Mouse (Mus musculus) kidney, adult 18-20 months (tissue): ENCODE measurements at regions not wholly inside any gene's neighbourhood (a gene's known extent, or its start where the extent isn't known, plus 50 kb on each side); places are given as distances from the start of the nearest gene placed in this dataset.

ENCODE experiments used
- DNase-seq: peaks from one replicate; pipeline ENCODE4 v3.0.0; 2021

DNA sequence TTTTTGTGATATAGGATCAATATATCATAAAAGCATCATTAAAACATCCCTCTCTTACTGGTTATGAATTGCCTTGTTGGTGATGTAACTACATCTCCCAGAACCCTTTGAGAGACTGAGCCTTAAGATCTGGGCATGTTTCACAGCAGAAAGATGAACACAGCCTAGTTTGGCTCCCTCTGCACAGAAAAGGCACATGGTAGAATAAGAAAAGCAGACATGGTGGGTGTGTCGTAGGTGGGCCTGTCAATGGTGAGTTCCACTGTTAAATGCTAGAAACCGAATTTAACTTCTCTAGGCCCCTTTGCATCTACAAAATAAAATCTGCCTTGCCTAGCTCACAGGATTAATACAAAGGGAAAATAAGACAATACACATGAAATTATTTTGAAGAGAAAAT lies 343.3 kb upstream of the Smarca2 start:
- DNase-seq = no peak

DNA sequence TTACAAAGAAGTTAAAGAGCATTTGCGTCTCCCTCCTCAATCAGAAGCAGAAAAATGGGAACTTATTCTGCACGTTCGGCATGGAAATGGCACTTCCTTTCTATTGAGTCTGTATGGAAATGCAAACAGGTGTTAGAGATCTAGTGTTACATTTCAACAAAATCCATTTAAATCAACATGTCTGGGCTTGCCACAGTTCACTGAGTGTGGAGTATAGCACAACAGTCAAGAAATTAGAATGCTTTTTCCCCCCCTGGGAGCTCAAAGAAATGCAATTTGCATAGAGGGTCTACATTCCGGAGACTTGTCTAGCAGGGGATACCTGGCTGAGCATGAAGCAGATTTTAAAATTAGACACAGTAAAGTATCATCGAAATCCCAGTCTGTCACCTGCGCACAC lies 308.5 kb upstream of the Smarca2 start:
- no peak for DNase-seq

DNA sequence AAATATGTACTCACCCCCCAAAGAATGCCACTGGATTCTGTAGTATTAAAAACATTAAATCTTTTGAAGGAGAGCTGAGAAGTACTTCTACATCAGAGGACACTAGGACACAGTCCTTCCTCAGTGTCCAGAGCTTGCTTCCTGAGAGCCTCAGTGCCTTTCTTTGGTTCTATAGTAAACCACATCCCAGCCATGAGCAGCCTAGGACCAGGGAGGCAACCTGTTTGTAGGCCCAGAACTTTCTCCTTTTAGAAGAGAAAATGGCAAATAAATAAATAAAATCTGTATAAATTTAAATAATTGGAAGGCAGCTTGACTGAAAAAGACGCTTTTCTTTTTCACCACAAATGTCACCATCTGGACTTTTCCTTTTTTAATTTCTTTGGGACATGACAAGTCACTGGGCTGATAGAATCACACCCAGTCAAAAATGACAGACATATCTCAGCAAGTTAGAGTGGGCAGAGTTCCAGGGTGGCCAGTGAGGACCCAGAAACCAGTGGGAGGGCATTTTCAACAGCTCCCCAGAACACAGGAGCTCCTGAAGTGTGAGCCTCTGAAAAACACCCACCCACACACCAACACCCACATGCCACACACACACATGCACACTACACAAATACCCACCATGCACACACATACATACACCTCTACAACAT lies 296.2 kb upstream of the Smarca2 start:
- DNase-seq = no peak

DNA sequence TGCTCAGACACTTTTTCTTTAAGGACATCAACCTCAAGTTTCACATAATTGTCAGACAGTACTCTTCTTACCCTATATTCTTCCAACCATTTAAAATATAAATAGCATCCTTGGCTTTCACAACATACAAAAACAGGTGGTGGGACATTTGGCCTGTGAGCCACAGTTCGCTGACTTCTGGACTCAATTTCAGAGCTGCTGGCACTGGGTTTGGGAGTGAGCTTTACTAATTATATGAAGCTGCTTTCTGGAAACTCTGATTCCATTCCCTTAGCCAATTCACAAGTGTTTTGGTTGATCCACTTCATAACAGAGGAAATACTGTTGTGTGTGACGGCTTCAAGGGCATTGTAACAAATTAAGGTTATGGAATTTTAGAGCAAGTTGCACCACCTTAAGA lies 285.9 kb upstream of the Smarca2 start:
- DNase-seq = no peak

DNA sequence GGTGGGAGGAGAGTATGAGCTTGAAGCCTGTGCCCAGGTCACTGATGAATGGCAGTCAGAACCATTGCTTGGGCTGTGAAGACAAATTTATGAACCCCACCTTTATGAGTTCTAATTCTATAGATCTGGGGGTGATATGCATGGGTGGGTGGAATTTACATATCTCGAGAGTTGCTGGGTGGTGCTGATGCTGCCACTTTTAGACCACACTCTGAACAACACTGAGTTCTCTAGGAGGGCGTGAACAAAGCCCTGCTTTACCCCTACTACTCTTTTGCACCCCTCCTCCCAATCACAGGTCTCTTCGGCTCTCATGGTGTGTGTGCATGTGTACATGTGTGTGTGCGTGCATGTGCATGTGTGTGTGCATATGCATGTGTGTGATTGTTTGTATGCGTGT lies 281.2 kb upstream of the Smarca2 start:
- DNase-seq = no peak

DNA sequence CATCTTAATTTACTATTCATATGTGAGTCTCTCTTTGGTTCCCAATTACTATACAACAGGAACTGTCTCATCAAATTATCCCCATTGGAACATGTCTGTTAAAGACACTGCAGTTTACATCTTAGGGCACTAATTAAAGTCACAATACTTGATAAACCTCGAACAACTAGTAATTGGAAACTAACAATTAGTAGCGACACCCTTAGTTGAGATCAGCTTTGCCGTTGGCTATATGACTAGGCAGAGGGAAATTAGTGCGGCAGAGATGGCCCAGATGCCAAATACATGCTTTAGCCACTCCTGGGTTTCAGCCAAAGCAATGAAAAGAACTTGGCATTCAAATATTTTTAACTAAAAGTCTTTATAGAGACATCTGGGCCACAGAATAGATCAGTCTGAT lies 265.7 kb upstream of the Smarca2 start:
- no peak for DNase-seq

DNA sequence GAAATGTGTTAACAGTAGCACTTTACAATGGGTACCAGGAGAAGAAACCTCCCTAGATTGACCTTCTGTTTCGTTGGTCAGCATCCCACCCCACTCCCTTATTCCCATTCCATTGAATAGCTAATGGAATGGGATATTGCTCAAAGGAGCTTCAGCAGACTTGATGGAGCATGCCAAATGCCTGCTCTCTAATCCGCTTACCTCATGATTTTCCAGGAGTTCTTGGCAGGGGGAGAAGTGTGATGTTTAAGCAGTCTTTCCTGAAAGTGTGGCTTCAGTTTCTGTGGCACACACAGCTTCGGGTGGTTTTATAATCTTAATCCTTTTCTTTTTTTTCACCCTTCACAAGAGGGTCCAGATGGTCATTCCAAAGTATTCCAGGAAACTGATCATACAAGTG lies 264.7 kb upstream of the Smarca2 start:
- no peak for DNase-seq

DNA sequence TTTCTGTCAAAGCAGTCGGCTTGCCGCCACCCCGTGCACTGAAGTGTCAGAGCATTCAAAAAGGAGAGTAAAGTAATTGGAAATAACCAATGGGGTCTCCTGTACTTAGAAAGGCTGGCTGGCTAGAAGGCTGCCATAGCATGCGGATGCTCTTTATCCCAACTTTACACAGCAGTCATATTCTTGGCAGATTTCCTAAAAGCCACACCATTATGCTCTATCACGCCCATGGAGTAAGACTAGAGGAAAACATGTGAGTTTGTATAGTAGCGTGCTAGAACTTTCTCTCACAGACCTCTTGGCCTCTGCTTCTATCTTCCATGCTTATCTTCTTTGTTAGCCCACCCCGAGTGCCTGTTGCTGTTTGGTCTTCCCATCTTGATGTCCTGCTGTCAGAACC lies 249.8 kb upstream of the Smarca2 start:
- no peak for DNase-seq

DNA sequence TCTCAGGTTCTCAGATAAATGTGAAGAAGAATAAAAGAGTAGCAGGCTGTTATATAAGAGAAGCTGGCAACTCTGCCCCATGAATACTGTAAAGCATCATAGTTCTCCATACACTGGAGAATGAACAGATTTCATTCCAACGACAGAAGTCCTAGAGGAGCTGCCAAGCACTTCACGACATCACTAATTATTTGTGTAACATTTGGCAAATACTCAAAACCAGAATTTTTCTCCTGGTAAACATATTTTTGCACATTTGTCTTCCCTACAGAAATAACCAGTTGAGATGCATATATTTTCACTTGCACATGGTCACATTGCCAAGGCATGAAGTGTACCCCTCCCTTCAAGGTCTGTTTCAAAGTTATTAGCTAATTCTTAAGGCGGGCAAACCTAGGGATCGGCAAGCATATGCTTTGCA lies 220.9 kb upstream of the Smarca2 start:
- DNase-seq = no peak

DNA sequence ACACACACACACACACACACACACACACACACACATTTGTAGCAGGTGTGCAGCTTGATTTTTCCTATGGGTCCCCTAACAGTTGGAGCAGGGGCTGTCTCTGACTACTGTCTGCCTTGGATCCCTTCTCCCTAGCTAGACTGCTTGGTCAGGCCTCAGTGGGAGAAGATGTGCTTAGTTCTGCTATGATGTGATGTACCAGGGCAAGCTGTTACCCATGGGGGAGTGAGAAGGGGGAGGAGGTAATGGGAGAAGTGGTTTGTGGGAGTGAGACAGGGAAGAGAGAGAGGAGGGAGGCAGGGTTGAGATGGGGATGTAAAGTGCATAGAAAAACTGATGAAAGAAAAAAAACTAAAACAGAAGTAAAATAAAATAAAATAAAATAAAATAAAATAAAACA lies 218.8 kb upstream of the Smarca2 start:
- DNase-seq = no peak

DNA sequence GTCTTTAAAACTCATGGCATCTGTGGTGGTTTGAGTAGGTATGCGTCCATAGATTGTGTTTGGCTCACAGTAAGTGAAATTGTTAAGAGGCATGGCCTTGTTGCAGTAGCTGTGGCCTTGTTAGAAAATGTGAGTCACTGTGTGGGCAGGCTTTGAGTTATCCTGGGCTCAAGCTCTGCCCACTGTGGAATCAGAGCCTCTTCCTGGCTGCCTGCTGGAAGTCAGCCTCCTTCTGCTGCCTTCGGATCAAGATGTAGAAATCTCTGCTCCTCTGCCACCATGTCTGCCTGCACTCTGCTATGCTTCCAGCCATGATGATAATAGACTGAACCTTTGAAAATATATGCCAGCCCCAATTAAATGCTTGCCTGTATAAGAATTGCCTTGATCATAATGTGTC lies 192.2 kb upstream of the Smarca2 start:
- DNase-seq = no peak

DNA sequence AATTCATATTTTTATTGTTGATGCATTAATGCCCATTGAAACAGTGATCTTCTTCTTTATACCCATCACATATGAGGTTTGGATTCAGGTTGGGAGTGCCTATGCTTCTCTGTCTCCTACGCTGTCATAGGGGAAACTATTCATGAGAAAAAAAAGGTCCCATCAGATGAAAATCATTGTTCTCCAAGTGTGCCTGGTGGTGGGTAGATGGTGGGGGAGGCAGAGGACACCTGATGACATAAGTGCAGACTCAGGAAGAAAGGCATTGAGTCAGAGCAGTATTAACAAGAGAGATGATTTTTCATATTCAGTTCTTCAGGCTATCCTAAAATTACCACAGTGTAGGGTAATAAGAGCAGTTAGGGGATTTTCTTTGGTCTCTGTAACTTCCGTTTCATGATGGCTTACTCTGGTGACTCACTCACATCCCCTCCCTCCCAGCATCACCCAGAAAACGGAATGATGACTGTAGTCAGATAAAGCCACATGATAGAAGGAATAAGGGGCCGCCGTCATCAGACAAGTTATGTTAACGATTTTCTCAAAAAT lies 190.3 kb upstream of the Smarca2 start:
- no peak for DNase-seq

DNA sequence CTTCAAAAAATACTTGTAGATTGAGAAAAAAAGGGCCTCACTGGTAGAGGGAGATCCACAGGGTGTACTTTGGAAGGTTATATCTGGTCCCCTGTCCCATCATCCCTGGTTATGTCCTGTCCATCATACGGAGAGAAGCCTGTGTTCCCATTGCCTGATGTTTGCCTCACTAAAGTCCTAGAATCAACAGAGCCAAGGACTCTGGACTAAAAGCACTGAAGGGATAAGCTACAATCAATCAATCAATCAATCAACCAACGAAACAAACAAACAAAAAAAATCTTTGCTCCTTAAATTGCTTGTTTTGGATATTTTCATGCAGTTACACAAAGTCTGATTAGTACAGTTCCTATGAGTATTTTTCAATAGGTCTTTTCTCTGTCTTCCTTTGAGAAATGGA lies 185.1 kb upstream of the Smarca2 start:
- DNase-seq = no peak

DNA sequence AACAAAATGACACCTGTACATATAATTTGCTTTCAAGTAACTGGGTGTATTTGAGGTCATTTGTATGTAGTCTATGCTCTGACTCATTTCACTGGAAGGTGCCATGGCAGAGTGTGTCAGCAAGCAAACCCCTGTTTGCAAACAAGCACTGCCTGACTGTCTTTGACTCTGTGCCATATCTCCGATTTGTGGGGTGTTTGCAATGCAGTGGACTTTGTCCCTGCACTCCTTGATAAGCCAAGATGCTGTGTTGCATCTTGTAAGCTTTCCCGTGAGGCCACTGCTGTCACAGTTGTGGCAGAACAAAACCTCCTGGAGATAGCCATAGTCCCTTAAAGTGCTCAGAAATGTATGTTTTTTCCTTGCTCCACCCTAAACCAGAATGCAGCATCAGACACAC lies 165.7 kb upstream of the Smarca2 start:
- DNase-seq = no peak

DNA sequence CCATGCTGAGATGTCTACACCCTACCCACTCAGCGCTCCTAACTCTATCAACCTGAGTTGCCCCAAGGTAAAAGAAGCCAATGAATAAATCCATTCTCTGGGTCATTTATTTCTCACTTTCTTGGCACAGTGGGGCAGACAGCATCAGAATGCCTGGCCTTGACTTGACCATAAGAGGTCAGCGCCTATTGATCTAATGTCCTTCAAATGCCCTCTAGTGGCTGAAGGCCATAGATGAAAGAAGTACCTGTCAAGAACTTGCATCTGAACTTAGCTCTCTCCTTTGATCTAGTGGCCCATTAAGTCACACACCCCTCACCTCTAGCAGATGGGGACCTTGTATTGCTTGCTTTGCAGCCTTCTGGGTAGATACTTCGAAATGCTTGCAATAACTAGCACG lies 159.5 kb upstream of the Smarca2 start:
- no peak for DNase-seq

DNA sequence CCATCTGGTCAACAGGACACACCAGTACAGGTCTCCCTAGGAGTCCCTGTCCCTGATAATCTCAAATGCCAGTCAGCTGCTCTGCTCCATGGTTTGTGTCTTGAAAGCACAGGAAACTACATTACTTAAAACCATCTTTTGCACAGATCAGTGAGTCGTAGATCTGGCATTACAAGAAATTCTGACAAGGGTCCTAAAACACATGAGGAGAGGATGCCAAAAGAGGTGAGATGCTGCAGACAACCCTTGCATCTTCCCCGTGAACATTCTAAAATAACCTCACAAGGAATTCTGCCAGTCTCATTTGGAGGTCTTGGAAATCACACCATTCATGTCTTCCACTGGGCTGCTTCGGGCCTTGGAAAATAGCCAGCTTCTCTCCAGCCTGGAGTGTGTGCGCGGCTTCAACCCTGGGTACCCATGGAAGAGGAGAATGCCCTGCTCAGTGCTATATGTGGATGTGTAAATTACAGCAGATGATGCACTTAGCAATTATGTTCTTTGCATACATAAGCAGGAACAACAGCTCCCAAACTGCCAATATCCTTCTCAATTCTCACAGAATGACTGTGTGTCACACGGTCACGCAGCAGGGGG lies 157.3 kb upstream of the Smarca2 start:
- DNase-seq = no peak

DNA sequence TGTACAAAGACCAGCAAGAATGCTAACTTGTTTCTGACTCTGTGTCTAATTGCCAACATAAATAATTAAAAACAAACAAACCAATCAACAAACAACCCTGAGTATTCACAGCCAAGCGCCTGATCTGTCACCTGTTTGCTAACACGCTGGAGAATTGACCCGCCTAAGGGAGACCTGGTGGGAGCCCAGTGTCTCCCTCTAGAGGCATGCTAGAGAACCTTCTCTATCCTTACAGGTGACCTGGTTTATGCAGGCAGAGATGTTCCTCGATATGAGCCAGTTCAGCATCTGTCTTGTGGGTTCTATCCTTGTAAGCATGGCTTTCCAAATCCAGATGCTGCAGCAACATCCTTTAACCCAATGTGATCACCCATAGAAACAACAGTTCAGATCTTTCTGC lies 143.1 kb upstream of the Smarca2 start:
- DNase-seq = no peak

DNA sequence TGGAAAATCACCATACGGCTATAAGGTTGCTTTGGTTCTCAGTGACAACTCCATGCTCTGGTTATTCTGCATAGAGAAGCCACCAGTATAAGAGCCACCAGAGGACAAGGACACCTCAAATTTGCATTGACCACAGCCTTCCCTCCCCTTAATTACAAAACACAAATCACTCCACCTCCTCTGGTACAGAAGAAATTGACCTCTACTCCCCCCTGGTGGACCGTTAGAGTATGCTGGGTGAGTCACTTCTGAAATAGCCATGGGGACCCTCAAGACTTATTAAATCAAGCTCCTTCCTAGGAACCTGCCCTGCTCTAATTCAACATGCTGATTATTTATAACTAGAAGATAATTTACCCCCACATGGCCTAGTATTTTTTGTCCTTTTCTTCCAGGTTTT lies 139.6 kb upstream of the Smarca2 start:
- no peak for DNase-seq

DNA sequence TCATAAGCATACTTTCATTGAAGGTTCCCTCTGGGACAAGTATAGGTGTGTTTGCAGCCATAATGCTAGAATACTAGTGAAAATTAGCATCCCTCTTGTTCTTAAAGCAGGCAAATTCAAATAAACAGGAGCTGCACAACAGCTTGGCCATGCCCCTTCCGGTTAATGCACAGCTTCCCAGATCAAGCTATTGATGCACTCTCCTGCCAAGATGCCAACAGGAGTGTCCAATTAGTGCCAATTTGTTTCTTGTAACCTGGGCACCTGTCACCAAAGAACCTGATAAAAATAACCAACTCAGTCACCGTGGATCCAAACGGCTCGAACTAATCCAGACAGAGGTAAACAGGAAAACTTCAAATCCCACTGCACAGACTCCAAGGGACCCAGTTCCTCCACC lies 138.6 kb upstream of the Smarca2 start:
- no peak for DNase-seq

DNA sequence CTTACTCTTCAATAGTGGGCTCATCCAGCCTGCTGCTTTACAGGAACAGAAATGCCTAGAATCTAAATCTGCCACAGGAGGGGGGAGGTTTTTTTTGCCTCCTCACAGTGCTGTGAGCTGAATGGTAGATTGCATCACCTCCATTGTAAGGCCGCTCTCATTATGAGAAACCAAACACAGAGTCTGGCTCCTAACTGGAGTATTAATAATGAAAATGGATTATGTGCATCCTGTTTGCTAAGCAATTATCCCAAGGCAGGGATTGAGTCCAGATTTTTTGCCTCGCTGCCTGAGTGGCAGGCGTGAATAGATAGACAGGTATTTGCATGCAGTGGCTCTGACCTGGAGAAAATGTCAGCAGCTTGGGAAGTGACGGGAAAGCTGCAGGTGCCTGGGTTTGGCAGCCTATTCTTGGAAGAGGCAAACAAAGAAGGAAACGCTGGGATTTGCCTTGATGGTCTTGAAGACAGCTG lies 137.6 kb upstream of the Smarca2 start:
- no peak for DNase-seq

DNA sequence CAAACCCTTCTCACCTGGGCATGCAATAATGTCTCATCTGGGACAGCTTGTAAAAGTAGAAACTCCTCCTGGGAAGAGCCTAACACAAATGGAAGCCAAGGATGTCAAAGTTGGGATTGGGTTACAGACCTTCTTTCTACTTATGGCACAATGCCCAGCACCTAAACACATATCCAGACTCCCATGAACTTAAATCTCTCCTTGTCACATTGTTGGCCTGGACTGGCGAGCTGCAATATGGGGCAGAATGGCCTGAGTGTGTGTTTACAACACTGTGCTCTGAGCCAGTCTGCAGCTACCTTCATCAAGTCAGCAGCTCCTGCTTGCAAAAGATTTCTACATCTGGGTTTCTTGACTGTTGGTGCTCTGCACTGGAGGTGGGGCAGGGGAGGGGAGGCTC lies 132.2 kb upstream of the Smarca2 start:
- DNase-seq = no peak

DNA sequence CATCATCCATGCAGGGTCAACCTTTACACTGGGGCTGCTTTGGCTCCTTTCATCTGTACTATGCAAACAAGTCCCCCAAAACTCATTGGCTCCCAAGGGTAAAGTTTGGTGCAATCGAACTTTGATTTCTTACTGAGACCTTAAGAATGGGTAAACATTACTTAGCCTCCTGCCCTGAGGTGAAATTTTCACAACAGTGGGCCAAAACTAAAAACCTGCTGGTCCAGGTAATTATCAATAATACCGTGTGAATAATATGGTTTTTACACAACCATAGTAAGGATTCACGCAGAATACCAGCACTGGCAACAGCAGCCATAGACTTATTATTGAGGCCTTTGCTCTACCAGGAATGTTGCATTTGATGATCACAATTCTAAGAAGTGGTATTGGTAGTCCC lies 131.6 kb upstream of the Smarca2 start:
- DNase-seq = no peak

DNA sequence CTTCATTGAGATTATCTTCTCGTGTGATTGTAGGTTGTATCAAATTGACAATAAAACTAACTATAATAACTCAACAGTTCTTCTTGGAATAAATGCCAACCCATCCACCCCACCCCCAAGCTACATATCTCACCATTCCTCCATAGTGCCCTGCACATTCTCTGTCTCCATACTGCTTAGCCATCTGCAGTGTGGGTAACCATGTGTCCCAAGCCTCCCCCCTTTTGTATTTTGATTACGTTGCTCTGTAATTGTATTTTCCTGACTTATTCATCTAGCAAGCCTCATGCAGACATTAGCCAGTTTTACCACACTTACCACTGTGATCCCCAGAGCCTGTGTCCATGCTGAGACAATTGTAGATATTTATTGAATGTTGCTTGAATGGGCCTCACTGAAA lies 129.7 kb upstream of the Smarca2 start:
- no peak for DNase-seq

DNA sequence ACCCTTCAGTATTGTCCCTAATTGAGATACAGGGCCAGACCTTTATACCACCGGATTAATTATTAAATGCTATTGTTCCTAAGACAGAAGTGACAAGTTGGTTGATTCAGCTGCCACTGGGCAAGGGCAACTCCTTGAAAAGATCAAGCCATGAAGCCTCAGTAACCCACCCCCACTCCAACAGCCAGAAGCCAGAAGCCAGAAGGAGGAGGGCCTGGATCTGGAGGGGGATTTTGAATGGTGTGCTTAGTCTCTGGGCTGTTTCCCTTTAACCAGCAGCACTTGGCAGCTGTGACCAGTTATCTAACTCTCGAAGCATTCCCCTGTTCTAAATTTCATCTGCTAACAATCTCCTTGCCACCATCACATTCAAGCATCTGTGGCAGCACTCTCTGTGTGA lies 129.1 kb upstream of the Smarca2 start:
- DNase-seq = no peak
